Mouse (Mus musculus): ENCODE measurements around the gene Slitrk4.

Gene Slitrk4

GRCm38 (mm10) chrX:64276290-64277125, at the start of gene Slitrk4:
Slitrk4 (minus strand) TSS chrX:64276996.
- no peak for DNase-seq (ENCODE audit: low spot score)

GRCm38 (mm10) chrX:64319501-64319900, 42.7 kb upstream of the Slitrk4 start:
- DNase-seq (ENCODE audit: low spot score) = no peak

- no peak for DNase-seq (ENCODE audit: low spot score)
Observed at GRCm38 (mm10) chrX:64277991-64278301, 1.1 kb upstream of the Slitrk4 start.

- no peak for DNase-seq (ENCODE audit: low spot score)
Observed at GRCm38 (mm10) chrX:64277126-64277990, 562 bp upstream of the Slitrk4 start.

DNA sequence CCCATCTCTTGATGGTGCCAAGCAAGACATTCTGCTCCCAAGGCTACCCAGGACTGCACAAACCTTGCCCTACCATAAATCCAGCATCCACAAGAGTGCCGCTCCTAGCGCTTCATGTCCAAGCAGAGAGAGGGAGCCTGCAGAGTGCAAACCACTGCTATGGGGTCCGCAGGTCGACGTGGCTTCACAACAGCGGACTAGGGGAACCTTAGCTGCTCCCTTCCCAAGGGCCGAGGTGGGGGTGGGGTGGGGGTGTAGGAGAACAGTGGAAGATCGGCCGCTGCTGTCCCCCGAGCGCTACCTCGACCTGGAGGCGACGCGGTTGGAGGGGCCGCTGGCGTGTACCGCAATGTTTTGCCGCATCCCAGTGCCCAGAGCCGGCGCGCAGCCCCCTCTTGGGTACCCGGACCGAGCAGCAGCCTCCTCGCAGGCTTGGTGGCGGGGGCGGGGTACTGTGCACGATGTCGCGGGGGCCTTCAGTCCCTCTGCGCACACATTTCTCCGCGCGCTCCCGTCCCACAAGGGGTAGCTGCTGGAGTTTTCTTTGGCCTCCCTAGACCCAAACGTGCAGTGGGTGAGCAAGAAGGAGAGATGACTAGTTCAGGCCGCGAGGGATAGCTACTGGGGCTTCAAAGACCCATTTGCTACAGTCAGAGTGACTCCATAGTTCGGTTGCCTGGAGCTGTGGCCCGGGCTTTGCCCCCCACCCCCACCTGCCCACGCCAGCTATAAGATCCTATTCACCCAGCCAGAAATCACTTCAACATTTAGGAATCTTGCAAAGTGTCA, 1.1 kb downstream of the Slitrk4 start:
- DNase-seq (ENCODE audit: low spot score) = no peak

GRCm38 (mm10) chrX:64263481-64263880, 13.3 kb downstream of the Slitrk4 start:
- no peak for DNase-seq (ENCODE audit: low spot score)
